Mouse (Mus musculus): ENCODE data around the gene Gm8978. TPM values are rescaled to one million over a fixed set of nuclear protein-coding genes. Genes with fewer than 3 reads are reported as not detected.
"Not testable (repeated sequence)": the region's sequence is repeated elsewhere in the genome, so short reads cannot be mapped to it uniquely, and the experiment has no call there.

The Gm8978 gene
- polyA plus RNA-seq (2011; ENCODE audit: insufficient read depth, insufficient read length, low read depth, missing spikeins) = not detected in 2 replicates

GRCm38 (mm10) chr19:33625152-33625551 lies at the start of gene Gm8978:
Gm8978 (minus strand) TSS chr19:33625252.
- H3K27ac ChIP-seq (ENCODE audit: insufficient read depth, low read length); H3K4me1 ChIP-seq (ENCODE audit: control insufficient read depth, insufficient read depth, low read length); H3K4me3 ChIP-seq (ENCODE audit: low read depth, low read length); H3K9me3 ChIP-seq (replicated peaks; ENCODE audit: control insufficient read depth, insufficient read depth, low read length, poor library complexity, severe bottlenecking); H3K36me3 ChIP-seq (ENCODE audit: control insufficient read depth, insufficient read depth, low read length, poor library complexity, severe bottlenecking); H3K27me3 ChIP-seq (ENCODE audit: control insufficient read depth, insufficient read depth, low read length, poor library complexity, severe bottlenecking); H3K9ac ChIP-seq (ENCODE audit: low read depth, poor library complexity, severe bottlenecking): not testable (repeated sequence)

DNA sequence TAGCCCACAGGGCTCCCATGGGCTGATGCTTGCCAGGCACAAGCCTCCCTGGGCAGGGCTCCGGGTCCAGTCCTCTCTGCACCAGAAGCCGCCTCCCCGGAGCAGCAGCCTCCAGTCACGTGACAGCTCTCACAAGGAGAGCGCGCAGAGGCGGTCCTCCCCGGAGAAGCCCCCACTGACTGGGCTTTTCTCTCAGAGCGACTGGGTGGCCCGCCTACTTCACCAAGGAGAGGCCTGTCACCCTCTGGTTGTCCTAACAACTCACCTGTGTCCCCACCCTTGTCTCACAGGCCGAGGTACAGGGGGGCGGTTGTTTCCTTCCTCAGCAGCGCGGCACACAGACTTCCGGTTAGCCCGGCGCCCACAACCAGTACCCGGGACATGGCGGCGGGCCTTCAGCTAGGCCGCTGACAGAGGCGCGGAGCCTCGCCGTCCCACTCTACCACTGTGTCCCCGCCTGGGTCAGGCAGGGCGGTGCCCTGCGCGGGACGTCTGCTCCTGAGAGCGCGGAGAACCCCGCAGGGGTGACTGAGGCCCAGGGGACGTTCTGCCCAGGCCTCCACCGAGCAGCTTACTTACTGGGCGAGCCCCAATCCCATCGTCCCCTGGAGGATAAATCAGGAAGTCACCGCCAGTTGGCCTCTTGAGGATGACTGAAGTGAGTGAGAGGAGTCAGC lies 35.3 kb downstream of the Gm8978 start:
- H3K4me1 ChIP-seq (ENCODE audit: control insufficient read depth, insufficient read depth, low read length); H3K27me3 ChIP-seq (ENCODE audit: control insufficient read depth, insufficient read depth, low read length, poor library complexity, severe bottlenecking); H3K9ac ChIP-seq (ENCODE audit: low read depth, poor library complexity, severe bottlenecking); H3K36me3 ChIP-seq (ENCODE audit: control insufficient read depth, insufficient read depth, low read length, poor library complexity, severe bottlenecking); H3K27ac ChIP-seq (ENCODE audit: insufficient read depth, low read length); H3K9me3 ChIP-seq (replicated peaks; ENCODE audit: control insufficient read depth, insufficient read depth, low read length, poor library complexity, severe bottlenecking): not testable (repeated sequence)
- peak overlapping the region; percentile 43 for H3K4me3 ChIP-seq (ENCODE audit: low read depth, low read length)

DNA sequence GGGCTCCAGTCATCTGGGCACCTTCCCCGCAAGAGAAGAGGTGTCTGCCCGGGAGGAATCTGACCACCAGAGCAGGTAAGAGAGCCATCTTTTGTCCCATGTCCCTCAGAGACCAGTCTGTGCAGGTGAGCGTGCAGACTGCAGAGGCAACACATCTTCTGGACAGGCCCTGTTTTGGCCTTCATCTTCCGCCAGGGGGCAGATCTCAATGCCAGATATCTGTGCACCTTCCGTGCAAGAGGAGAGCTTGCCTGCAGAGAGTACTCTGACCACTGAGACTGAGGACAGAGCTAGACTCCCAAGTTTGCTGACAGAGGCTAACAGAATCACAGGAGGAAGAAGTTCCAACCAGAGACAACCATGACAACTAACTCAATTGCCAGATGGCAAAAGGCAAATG lies 56.5 kb downstream of the Gm8978 start:
- H3K27ac ChIP-seq (ENCODE audit: insufficient read depth, low read length); H3K4me1 ChIP-seq (ENCODE audit: control insufficient read depth, insufficient read depth, low read length); H3K9me3 ChIP-seq (replicated peaks; ENCODE audit: control insufficient read depth, insufficient read depth, low read length, poor library complexity, severe bottlenecking); H3K9ac ChIP-seq (ENCODE audit: low read depth, poor library complexity, severe bottlenecking); H3K36me3 ChIP-seq (ENCODE audit: control insufficient read depth, insufficient read depth, low read length, poor library complexity, severe bottlenecking); H3K27me3 ChIP-seq (ENCODE audit: control insufficient read depth, insufficient read depth, low read length, poor library complexity, severe bottlenecking); H3K4me3 ChIP-seq (ENCODE audit: low read depth, low read length): not testable (repeated sequence)
- TF ChIP-seq CTCF (IDR thresholded peaks at IDR 0.05; ENCODE audit: low read depth, low read length) = peak; percentile 3

Other genes with a start within 250 kb of the Gm8978 start
- gene Rnls, start 233.0 kb downstream of the Gm8978 start, polyA plus RNA-seq (2011; ENCODE audit: insufficient read depth, insufficient read length, low read depth, missing spikeins) = 0.43 and 0.49 TPM in 2 replicates
- not detected in 2 replicates for gene Lipo4, start 107.5 kb downstream of the Gm8978 start, polyA plus RNA-seq (2011; ENCODE audit: insufficient read depth, insufficient read length, low read depth, missing spikeins)
- 1.2 TPM in 1 of 2 replicates, not detected in the other for gene Lipo2, start 126.1 kb upstream of the Gm8978 start, polyA plus RNA-seq (2011; ENCODE audit: insufficient read depth, insufficient read length, low read depth, missing spikeins)
- gene Lipo3, start 136.7 kb upstream of the Gm8978 start, polyA plus RNA-seq (2011; ENCODE audit: insufficient read depth, insufficient read length, low read depth, missing spikeins) = 2.5 and 3.6 TPM in 2 replicates
- gene Lipo1, start 162.2 kb upstream of the Gm8978 start, polyA plus RNA-seq (2011; ENCODE audit: insufficient read depth, insufficient read length, low read depth, missing spikeins) = not detected in 2 replicates